Mouse (Mus musculus) gastrocnemius, postnatal 4 days (tissue): ENCODE data around the gene Tmem9b. TPM values are rescaled to one million over a fixed set of nuclear protein-coding genes. Genes with fewer than 3 reads are reported as not detected.

Source experiments
- DNase-seq, 2 experiments: peaks; one replicate each; pipeline ENCODE4 v3.0.0; 2021 to 2022; ENCODE audit warnings: low spot score in 2 of 2, mixed read lengths in 2 of 2
- total RNA-seq, 2 experiments: library from RNA; stranded (reverse); gene quantifications; 2 replicates each; pipeline ENCODE4 v1.2.3; 2021

Tmem9b gene
- total RNA-seq, 2 experiments from 2014 or later: 22.5 to 24.4 TPM

DNA sequence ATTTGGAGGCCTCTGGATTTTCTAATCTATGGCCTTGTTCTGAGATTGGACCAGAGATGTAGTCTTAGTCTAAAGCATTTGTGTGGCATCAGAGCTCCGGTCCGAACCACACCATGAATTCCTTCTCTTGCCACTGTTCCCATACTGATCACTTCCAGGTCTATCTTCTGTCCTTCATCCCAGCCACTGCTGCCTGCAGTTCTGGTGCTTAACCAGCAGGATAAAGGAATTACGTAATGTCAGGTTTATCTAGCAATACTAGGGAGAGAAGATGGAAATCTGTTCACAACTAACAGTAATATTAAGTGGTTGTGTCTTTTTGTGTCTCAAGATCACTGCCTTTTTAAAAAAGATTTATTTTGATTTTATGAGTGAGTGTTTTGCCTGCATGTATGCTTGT lies 62.6 kb downstream of the Tmem9b start:
- no peak for DNase-seq

DNA sequence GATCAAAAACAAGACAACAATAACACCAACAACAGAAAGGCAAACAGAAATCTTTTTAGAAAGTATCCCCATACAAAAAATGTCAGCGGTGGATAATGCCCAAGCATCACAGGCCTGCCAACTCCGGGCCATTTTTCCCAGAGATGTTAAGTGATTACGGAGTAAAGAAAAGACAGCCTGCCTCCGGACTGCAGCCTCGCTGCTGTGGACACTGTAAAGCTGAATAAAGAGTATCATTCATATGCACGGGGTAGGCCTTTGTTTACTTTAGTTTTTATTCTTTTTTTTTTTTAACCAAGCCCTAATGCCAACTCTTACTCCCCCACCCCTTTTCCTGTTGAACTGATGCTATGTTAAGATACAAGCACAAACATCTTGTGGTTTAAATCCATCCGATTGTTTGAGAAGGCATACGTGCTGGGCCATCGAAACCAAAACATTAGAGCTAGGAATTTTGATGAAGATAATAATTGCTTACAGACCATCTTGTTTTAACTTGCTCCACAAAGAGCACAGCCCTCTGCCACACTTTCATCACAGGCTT lies 66.0 kb downstream of the Tmem9b start:
- no peak for DNase-seq

Other genes starting within 250 kb of the Tmem9b start
- under 1 TPM; 0.29 TPM for gene Trim66, start 244.7 kb downstream of the Tmem9b start, total RNA-seq
- 100 to 1,000 TPM; 188 to 197 TPM for gene Rpl27a, start 233.7 kb downstream of the Tmem9b start, total RNA-seq
- gene St5, start 49.3 kb downstream of the Tmem9b start, total RNA-seq: 10 to 100 TPM; 45.5 to 47.6 TPM
- gene Akip1, start 49.2 kb downstream of the Tmem9b start, total RNA-seq: 10 to 100 TPM; 15.2 to 17.6 TPM
- not detected for gene BC051019, start 29.0 kb downstream of the Tmem9b start, total RNA-seq
- gene Ascl3, start 21.1 kb downstream of the Tmem9b start, total RNA-seq: not detected
- gene Nrip3, start 29.1 kb upstream of the Tmem9b start, total RNA-seq: under 1 TPM; 0.10 to 0.15 TPM
- 10 to 100 TPM; 16.1 to 19.3 TPM for gene Scube2, start 112.8 kb upstream of the Tmem9b start, total RNA-seq
- gene Dennd5a, start 207.6 kb upstream of the Tmem9b start, total RNA-seq: 100 to 1,000 TPM; 113 to 127 TPM
- gene Tmem41b, start 234.1 kb upstream of the Tmem9b start, total RNA-seq: 10 to 100 TPM; 41.3 to 46.5 TPM